Mouse (Mus musculus) kidney, postnatal 0 days (tissue): ENCODE results near the gene Faf2. TPM values are rescaled to one million over a fixed set of nuclear protein-coding genes. Genes with fewer than 3 reads are reported as not detected.
A peak's percentile ranks its signal among the peaks of the same experiment; 100 is the strongest.

Experiments
- ATAC-seq: fragments of 200-750 bp; cut with Nextera tagmentation; replicated peaks from 2 replicates; pipeline ENCODE4 v1.8.0; 2017; ENCODE audit warnings: low read depth, moderate number of reproducible peaks, moderate TSS enrichment, moderate library complexity; ENCODE audit not compliant: low FRiP score
- DNase-seq: peaks from one replicate; pipeline ENCODE4 v3.0.0-alpha.2; 2016; ENCODE audit warnings: low spot score
- H3K27ac ChIP-seq: fragments of 300-500 bp; sonication (generic); 2 replicates; pipeline ENCODE4 v1.5.1; 2014; ENCODE audit warnings: mild to moderate bottlenecking
- H3K27me3 ChIP-seq: fragments of 300-500 bp; sonication (generic); 2 replicates; pipeline ENCODE4 v1.6.1; 2014; ENCODE audit warnings: low read length, mixed read lengths; ENCODE audit not compliant: insufficient read depth
- H3K36me3 ChIP-seq: fragments of 300-500 bp; sonication (generic); 2 replicates; pipeline ENCODE4 v1.6.1; 2014; ENCODE audit warnings: low read length, mixed read lengths; ENCODE audit not compliant: insufficient read depth
- H3K4me1 ChIP-seq: fragments of 300-500 bp; sonication (generic); replicated peaks from 2 replicates; pipeline ENCODE4 v1.6.1; 2014; ENCODE audit warnings: antibody characterized with exemption, low read length, mixed read lengths; ENCODE audit not compliant: insufficient read depth
- H3K4me2 ChIP-seq: fragments of 300-500 bp; sonication (generic); 2 replicates; pipeline ENCODE4 v1.6.1; 2014; ENCODE audit warnings: mild to moderate bottlenecking, low read length, moderate library complexity, mixed read lengths
- H3K4me3 ChIP-seq: fragments of 300-500 bp; sonication (generic); replicated peaks from 2 replicates; pipeline ENCODE4 v1.5.1; 2014; ENCODE audit warnings: low read depth, low read length
- H3K9ac ChIP-seq: fragments of 300-500 bp; sonication (generic); 2 replicates; pipeline ENCODE4 v1.6.1; 2014; ENCODE audit warnings: low read depth, low read length
- H3K9me3 ChIP-seq: fragments of 300-500 bp; sonication (generic); replicated peaks from 2 replicates; pipeline ENCODE4 v1.6.1; 2016; ENCODE audit warnings: low read length, inconsistent platforms, mixed read lengths
- CTCF ChIP-seq: IDR thresholded peaks from 2 replicates; pipeline ENCODE4 v1.5.1; 2016; ENCODE audit warnings: antibody characterized with exemption, low read depth, mild to moderate bottlenecking, moderate library complexity
- whole genome bisulfite sequencing: fragments of 180-500 bp; shearing (Covaris S2); extraction: QIAGEN DNeasy Blood & Tissue Kit; methylation state at CpG from one replicate; pipeline ENCODE4 v1.1.7; 2014; 5-methylcytosine and 5-hydroxymethylcytosine counted together
- polyA plus RNA-seq: library from polyadenylated mRNA; unstranded; fragments of >200 nt; fragmentation: Nextera tagmentation; extraction: Ambion mirVana; gene quantifications from 2 replicates; pipeline ENCODE4 v1.2.1, GENCODE M21; 2015

Gene Faf2
- polyA plus RNA-seq: 61.2 and 63.6 TPM in 2 replicates

DNA sequence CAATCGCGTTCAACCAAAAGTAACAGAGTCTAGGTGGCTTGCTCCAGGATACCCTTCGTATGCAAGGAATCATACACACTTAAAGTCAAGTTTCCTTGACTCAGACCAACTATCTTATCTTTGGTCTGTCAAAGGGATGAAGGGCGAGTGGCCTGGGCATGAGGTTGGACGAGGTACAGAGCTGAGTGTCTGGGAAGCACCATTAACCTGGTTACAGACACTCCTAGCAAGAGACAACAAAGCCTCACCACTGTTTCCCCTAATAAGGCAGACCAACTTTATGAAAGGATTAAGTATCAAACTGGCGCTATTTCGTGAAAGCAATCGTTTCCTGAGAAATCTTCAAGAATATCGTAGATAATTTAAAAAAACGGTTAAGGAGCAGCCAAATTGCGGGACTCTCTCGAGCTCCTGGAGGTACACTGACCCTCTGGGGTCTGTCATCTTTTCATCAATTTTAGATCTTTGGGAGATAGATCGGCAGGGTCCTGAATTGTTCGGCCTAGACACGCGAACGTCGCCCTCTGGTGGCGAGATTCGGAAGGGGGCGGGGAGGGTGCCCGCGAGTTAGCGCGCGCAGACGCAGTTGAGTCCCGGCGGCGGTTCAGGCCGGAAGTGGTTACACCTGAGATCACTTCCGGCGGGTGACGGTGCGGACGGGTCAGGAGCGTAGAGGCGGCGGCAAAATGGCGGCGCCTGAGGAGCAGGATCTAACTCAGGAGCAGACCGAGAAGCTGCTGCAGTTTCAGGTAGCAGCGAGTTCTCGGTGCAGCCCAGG is at the start of gene Faf2:
Gene Faf2, plus strand, starts transcription at position 630 of the 778 bp plus-strand sequence.
- ATAC-seq (peak; percentile 98), DNase-seq (peak; percentile 97)
- 0 out of 2 replicates have a peak, but pooled peaks cover 7% of the 10 kb centered on the region for H3K4me1 ChIP-seq
- peak within 1 kb of the TSS; percentile 81 for H3K27ac ChIP-seq
- H3K36me3 ChIP-seq: no peaks in the 10 kb centered on the region
- TF ChIP-seq CTCF: peak; percentile 99
- H3K27me3 ChIP-seq: no peaks in the 10 kb centered on the region
- peak within 1 kb of the TSS; percentile 90 for H3K9ac ChIP-seq
- WGBS: 11% methylated on average over 44 of the region's 44 CpGs
- peak within 1 kb of the TSS; percentile 85 for H3K4me2 ChIP-seq
- H3K9me3 ChIP-seq: no peaks in the 10 kb centered on the region
- H3K4me3 ChIP-seq: peak within 1 kb of the TSS; percentile 99

DNA sequence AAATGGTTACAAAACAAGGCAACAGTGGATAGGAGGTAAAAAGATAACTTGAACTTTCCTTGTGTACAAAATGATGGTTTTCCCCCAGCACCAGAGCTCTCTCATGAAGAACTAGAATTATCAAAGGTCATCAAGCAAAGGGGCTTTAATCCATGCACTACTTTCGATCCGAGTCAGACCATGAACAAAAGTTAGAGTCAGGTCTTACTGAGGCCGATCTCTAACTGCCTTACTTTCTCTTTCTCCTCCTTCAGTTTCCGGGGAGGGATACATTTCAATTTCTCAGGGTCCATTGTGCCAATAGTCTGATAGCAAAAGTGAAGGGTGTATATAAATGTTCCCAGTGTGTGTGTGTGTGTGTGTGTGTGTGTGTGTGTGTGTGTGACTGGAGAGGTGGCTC is 49.0 kb upstream of the Faf2 start:
- WGBS: 80% methylated on average over 4 of the region's 4 CpGs
- peaks cover 12% of the 10 kb centered on the region; the same call in 1 of the 2 replicates for H3K4me1 ChIP-seq

DNA sequence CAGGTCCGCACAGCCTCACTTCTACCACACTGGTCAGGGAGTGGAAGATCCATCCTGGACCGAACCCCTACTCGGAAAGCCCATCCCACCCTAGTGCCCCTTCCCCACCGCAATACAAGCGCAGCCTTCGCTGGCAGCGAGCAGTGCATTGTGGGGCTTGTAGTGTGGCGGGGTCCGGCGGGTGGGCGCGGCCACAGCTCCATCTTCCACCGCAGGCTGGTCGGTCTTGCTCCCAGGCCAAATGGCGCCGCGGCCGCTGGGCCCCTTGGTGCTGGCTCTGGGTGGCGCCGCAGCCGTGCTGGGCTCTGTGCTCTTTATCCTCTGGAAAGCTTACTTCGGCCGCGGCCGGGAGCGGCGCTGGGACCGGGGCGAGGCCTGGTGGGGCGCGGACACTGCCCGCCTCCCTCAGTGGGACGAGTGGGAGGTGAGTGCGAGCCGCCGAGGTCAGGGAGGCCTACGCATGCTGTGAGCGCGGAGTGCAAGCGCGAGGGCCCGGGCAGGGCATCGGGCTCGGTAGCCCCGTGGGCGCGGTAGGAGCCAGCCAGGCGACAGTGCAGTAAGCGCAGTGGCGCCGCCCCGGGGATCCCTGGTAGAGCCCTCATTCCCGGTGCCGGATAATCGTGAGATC is 46.6 kb upstream of the Faf2 start, which contains the start of gene Arl10:
Gene Arl10, plus strand, starts transcription at position 162 of the 628 bp plus-strand sequence.
- peak within 1 kb of the TSS; percentile 97 for H3K4me3 ChIP-seq
- peak within 1 kb of the TSS; percentile 82 for H3K27ac ChIP-seq
- under 1% methylated on average over 54 of the region's 55 CpGs for WGBS
- ATAC-seq: peak; percentile 86
- H3K9ac ChIP-seq: peak within 1 kb of the TSS; percentile 91
- H3K9me3 ChIP-seq: no peaks in the 10 kb centered on the region
- peaks cover 12% of the 10 kb centered on the region; the same call in 1 of the 2 replicates for H3K4me1 ChIP-seq
- 0 out of 2 replicates have a peak, but pooled peaks have one; percentile 14 for TF ChIP-seq CTCF
- DNase-seq: peak; percentile 84
- peaks cover 19% of the 10 kb centered on the region; the same call in 1 of the 2 replicates for H3K36me3 ChIP-seq
- H3K4me2 ChIP-seq: peak within 1 kb of the TSS; percentile 93
- no peaks in the 10 kb centered on the region for H3K27me3 ChIP-seq

More for the DNA sequence above, 49.0 kb upstream of the Faf2 start:
- Histone ChIP-seq H3K4me2 (no peak overlapping the region), H3K36me3 (0 out of 2 replicates have a peak, but pooled peaks cover 3% of the 10 kb centered on the region), H3K27ac (no peak overlapping the region), H3K4me3 (no peak overlapping the region), H3K27me3 (no peaks in the 10 kb centered on the region), H3K9ac (no peak overlapping the region), H3K9me3 (no peaks in the 10 kb centered on the region)
- no peak for TF ChIP-seq CTCF
- ATAC-seq: no peak
- DNase-seq: no peak

GRCm38 (mm10) chr13:54575489-54575888 is 46.1 kb upstream of the Faf2 start:
- Histone ChIP-seq H3K9ac (peak overlapping the region; percentile 91), H3K27ac (peak overlapping the region; percentile 82), H3K9me3 (no peaks in the 10 kb centered on the region), H3K36me3 (peaks cover 24% of the 10 kb centered on the region), H3K27me3 (no peaks in the 10 kb centered on the region), H3K4me3 (peak overlapping the region; percentile 97), H3K4me1 (peaks cover 12% of the 10 kb centered on the region; the same call in 1 of the 2 replicates), H3K4me2 (peak overlapping the region; percentile 93)
- WGBS: under 1% methylated on average over 19 of the region's 19 CpGs
- peak; percentile 18; the same call in 1 of the 2 replicates for ATAC-seq
- TF ChIP-seq CTCF: no peak
- DNase-seq: no peak

DNA sequence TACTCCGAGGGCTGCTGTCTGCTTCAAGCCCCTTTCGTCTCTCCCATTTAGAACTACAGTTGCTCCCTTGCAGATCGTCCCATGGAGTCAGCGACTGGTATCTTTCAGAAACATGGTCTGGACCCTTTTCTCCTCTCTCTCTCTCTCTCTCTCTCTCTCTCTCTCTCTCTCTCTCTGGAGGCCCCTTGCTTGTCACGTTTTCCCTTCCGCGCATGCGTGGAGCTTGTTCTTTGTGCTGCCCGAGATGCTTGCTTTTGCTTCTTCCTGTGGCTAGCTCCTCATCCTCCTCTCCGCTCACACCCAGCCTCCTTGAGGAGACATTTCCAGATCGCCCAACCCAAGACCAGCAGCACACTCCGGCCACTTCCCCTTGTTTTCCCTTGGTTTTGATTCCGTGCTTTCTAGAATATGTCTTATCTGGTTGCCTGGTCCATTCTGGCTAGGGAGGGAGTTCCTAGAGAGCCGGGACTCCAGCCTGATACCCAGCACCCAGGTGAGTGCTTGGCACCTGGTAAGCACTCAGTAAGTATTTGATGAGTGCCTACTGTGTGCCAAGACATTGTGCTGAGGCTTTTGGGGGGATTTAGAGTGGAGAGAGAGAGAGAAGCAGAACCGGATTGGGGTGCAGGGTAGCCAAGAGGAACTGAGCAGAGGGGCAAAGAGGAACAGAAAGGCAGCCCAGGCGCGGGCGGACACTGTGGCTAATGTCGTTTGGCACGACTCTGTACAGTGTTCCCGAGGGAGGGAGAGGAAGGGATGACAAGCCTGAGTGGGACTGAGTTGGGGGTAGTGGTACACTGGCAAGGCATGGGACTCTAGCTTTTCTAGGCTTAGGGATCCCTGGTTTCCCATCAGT is 43.7 kb upstream of the Faf2 start:
- Histone ChIP-seq H3K9me3 (no peaks in the 10 kb centered on the region), H3K27me3 (no peaks in the 10 kb centered on the region), H3K27ac (no peak overlapping the region), H3K9ac (no peak overlapping the region), H3K4me2 (no peak overlapping the region), H3K36me3 (peaks cover 43% of the 10 kb centered on the region), H3K4me1 (peaks cover 12% of the 10 kb centered on the region; the same call in 1 of the 2 replicates), H3K4me3 (no peak overlapping the region)
- ATAC-seq: no peak
- TF ChIP-seq CTCF: no peak
- 87% methylated on average over 21 of the region's 21 CpGs for WGBS
- DNase-seq: no peak
